Mouse (Mus musculus): ENCODE results near the gene Sox4.

DNA sequence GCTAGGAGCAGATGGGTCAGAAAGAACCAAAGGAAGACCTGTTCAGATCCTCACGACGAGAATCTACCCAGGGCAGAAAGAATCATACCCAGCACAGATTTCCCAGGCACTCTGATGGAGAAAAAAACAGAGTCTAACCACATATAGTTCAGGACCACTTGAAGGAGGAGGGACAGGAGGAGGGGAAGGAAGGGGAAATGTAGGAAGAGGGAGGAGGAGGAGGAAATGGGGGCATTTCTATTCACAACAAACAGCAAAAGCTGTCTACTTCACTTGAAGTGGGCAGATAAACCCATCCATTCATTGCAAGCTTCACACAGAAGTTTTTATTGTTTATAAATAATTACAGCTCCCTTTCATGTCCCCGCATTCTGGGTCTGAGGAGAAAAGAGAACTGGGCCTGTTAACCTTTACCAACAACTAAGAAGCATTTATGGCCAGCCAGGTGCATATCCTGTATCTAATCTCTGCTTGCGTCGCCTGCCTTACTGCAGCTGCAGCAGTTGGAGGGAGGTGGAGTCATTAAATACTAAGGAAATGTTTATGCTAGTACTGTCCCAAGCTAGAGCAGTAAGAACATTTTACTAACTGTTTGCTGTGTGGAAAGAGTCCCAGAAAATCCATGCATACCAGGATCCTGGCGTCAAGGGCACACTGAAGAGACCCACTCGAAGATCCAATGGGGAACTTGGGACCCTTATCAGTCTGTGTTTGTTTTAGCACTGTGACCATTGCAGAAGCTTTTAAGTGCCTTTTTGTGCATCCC is 38.6 kb upstream of the Sox4 start:
- no peak for TF ChIP-seq CTCF (IDR thresholded peaks at IDR 0.05; ENCODE audit: low read depth, low read length)
- no peak for TF ChIP-seq POLR2A (IDR thresholded peaks at IDR 0.05; ENCODE audit: extremely low read depth, insufficient read depth, low read length)

Data from liver, adult 2 months (tissue).